Mouse (Mus musculus): ENCODE data around the gene Ttc23. TPM values are rescaled to one million over a fixed set of nuclear protein-coding genes. Genes with fewer than 3 reads are reported as not detected.
A peak's percentile ranks its signal among the peaks of the same experiment; 100 is the strongest.

Gene Ttc23
- polyA plus RNA-seq, 1 experiment = 1.2 TPM

DNA sequence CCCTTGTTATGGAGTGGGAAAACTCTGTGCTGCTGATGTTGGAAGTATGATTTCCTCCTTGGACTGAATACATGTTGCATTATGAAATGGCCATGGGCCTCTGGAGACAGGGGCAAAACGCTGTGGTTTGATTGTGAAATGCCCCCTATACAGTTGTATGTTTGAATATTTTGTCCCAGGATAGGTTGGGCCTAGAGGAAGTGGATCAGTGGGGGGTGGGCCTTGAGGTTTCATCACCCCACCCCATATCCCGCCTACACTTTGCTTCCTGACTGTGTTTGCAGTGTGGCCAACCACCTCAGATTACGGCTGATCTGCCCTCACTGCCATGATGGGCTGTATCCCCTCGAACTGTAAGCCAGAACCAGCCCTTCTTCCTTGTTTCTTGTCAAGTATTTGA, 81.0 kb downstream of the Ttc23 start:
- Histone ChIP-seq H3K36me3 (ENCODE audit: control insufficient read depth, insufficient read depth, low read length) (no peaks in the 10 kb centered on the region), H3K27me3 (ENCODE audit: control insufficient read depth, insufficient read depth, low read length) (no peaks in the 10 kb centered on the region), H3K27ac (ENCODE audit: insufficient read depth, low read length) (no peak overlapping the region), H3K4me1 (ENCODE audit: control insufficient read depth, insufficient read depth, insufficient read length) (no peaks in the 10 kb centered on the region), H3K4me3 (ENCODE audit: extremely low read depth, insufficient read depth, insufficient read length) (no peak overlapping the region)
- WGBS = 88% methylated on average over 4 of the region's 4 CpGs
- DNase-seq (ENCODE audit: low read depth in 1 of 2, low spot score in 2 of 2) = no peak
- TF ChIP-seq CTCF (IDR thresholded peaks at IDR 0.05; ENCODE audit: extremely low read depth, insufficient read depth, insufficient read length, insufficient replicate concordance) (no peak), POLR2A (IDR thresholded peaks at IDR 0.05; ENCODE audit: low read depth, low read length) (no peak)

DNA sequence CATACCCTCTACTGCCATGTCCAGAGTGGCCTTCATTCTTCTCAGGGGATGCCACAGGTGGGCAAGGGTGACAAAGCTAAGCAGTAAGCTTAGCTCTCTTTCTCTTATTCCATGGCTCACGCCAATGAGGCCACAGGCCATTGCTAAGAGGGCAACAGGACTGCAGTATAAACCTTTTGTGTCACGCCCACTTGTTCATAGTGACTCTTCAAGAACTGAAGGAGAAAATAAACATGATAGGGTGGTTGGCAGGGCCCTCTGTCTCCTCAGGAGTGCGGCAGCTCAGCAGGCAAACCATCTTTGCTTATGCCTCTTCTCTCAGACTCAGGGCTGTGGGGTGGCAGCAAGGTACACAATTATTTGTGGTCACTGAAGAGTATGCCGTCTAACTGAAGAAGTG, 81.6 kb downstream of the Ttc23 start:
- Histone ChIP-seq H3K27ac (ENCODE audit: insufficient read depth, low read length) (no peak overlapping the region), H3K4me1 (ENCODE audit: control insufficient read depth, insufficient read depth, insufficient read length) (no peaks in the 10 kb centered on the region), H3K27me3 (ENCODE audit: control insufficient read depth, insufficient read depth, low read length) (no peaks in the 10 kb centered on the region), H3K36me3 (ENCODE audit: control insufficient read depth, insufficient read depth, low read length) (no peaks in the 10 kb centered on the region), H3K4me3 (ENCODE audit: extremely low read depth, insufficient read depth, insufficient read length) (no peak overlapping the region)
- no peak for DNase-seq (ENCODE audit: low read depth in 1 of 2, low spot score in 2 of 2)
- no peak for TF ChIP-seq CTCF (IDR thresholded peaks at IDR 0.05; ENCODE audit: extremely low read depth, insufficient read depth, insufficient read length, insufficient replicate concordance)
- TF ChIP-seq POLR2A (IDR thresholded peaks at IDR 0.05; ENCODE audit: low read depth, low read length) = no peak
- WGBS = 92% methylated on average over 4 of the region's 4 CpGs

DNA sequence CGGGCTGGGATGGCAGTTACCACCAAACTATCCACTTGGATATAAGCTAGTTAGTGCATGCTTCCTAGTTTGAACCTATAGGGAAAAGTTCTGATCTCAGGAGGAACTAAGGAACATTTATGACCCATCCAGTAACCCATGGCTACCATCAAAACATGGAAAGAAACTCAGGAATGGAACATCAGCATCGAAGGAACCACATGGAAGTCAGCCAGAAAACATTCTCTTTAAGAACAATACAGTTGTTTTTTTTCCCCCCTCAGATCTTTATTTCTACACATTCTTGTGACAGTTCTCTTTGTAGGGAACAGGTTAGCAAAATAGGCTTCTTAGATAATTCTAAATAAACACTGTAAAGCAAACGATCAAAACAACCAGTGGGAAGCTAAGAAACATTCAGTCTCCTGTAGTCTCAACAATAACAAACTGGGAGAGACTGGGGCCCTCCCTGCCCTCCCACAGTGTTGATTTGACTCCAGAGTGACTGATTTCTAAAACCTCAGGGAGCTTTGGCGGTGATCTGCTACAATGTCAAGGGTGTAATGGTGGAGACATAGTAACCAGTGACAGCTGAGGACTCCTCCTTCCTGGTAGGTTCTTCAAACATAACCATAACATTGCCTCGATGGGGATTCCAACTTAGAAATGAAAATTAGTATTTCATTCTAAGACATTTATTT, 83.4 kb downstream of the Ttc23 start:
- DNase-seq (ENCODE audit: low read depth in 1 of 2, low spot score in 2 of 2) = no peak
- no peak for TF ChIP-seq POLR2A (IDR thresholded peaks at IDR 0.05; ENCODE audit: low read depth, low read length)
- TF ChIP-seq CTCF (IDR thresholded peaks at IDR 0.05; ENCODE audit: extremely low read depth, insufficient read depth, insufficient read length, insufficient replicate concordance) = no peak
- H3K36me3 ChIP-seq (ENCODE audit: control insufficient read depth, insufficient read depth, low read length) = no peaks in the 10 kb centered on the region
- no peak overlapping the region for H3K27ac ChIP-seq (ENCODE audit: insufficient read depth, low read length)
- 68% methylated on average over 5 of the region's 5 CpGs for WGBS
- no peaks in the 10 kb centered on the region for H3K4me1 ChIP-seq (ENCODE audit: control insufficient read depth, insufficient read depth, insufficient read length)
- H3K4me3 ChIP-seq (ENCODE audit: extremely low read depth, insufficient read depth, insufficient read length) = no peak overlapping the region
- no peaks in the 10 kb centered on the region for H3K27me3 ChIP-seq (ENCODE audit: control insufficient read depth, insufficient read depth, low read length)

DNA sequence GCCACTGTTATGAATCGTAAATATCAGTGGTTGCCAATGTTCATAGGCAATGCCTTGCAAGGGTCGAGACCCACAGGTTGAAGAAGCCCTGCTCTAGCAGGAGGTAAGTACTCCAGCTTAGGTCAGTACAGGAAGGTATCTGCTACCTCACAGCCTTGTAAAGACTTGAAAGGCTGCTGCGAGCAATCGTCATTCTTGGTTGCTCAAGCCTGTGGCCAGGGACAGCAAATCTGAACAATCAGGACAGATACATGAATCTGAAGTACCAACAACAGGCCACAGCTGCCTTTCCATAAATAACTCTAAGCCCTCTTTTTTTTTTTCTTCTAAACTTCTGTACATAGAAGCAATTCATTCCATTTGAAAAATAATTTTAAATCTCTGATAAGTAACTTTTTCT, 85.1 kb downstream of the Ttc23 start:
- no peak for TF ChIP-seq POLR2A (IDR thresholded peaks at IDR 0.05; ENCODE audit: low read depth, low read length)
- TF ChIP-seq CTCF (IDR thresholded peaks at IDR 0.05; ENCODE audit: extremely low read depth, insufficient read depth, insufficient read length, insufficient replicate concordance) = no peak
- 75% methylated on average over 4 of the region's 4 CpGs for WGBS
- no peaks in the 10 kb centered on the region for H3K27me3 ChIP-seq (ENCODE audit: control insufficient read depth, insufficient read depth, low read length)
- DNase-seq (ENCODE audit: low read depth in 1 of 2, low spot score in 2 of 2) = no peak
- no peaks in the 10 kb centered on the region for H3K36me3 ChIP-seq (ENCODE audit: control insufficient read depth, insufficient read depth, low read length)
- H3K27ac ChIP-seq (ENCODE audit: insufficient read depth, low read length) = no peak overlapping the region
- H3K4me3 ChIP-seq (ENCODE audit: extremely low read depth, insufficient read depth, insufficient read length) = no peak overlapping the region
- no peaks in the 10 kb centered on the region for H3K4me1 ChIP-seq (ENCODE audit: control insufficient read depth, insufficient read depth, insufficient read length)

DNA sequence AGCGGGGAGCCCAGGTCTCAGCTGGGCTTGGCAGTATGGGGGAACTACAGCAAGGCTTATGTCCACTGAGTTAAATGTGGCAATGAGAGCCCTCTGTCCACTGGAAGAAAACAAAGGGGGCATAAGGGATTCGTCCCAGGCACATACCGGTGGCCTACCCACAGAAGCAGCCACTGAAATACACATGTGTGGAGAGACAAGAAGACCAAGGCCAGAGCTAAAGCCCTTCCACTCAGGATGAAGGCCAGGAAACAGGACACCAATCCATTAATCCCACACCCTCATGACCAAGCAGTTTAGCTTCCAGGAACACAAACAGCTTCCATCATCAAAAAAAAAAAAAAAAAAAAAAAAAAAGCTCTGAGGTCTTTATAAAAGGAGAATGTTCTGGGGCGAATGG, 93.2 kb downstream of the Ttc23 start:
- Histone ChIP-seq H3K4me1 (ENCODE audit: control insufficient read depth, insufficient read depth, insufficient read length) (no peaks in the 10 kb centered on the region), H3K4me3 (ENCODE audit: extremely low read depth, insufficient read depth, insufficient read length) (no peak overlapping the region), H3K36me3 (ENCODE audit: control insufficient read depth, insufficient read depth, low read length) (no peaks in the 10 kb centered on the region), H3K27me3 (ENCODE audit: control insufficient read depth, insufficient read depth, low read length) (no peaks in the 10 kb centered on the region), H3K27ac (ENCODE audit: insufficient read depth, low read length) (peak overlapping the region; percentile 65)
- no peak for TF ChIP-seq CTCF (IDR thresholded peaks at IDR 0.05; ENCODE audit: extremely low read depth, insufficient read depth, insufficient read length, insufficient replicate concordance)
- no peak for TF ChIP-seq POLR2A (IDR thresholded peaks at IDR 0.05; ENCODE audit: low read depth, low read length)
- no peak for DNase-seq (ENCODE audit: low read depth in 1 of 2, low spot score in 2 of 2)
- WGBS = 89% methylated on average over 4 of the region's 4 CpGs

DNA sequence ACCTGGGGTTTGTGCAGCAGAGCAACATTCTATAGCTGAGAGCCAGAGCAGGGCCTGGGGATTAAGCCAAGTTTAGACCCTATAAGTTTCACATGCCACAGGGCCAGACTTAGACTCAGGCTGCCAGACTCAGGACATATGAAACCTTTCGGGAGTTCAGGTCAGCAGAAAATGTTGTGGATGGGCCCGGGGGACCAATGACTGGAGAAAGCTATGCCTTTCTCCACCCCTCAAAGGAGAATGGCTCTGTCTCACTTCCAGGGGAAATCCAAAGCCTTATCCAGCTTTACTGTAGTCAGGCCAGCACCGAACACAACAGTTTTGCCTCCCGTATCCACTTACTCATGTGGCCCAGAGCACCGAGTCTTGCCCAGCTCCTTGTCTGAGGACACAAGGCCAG, 93.6 kb downstream of the Ttc23 start:
- DNase-seq (ENCODE audit: low read depth in 1 of 2, low spot score in 2 of 2) = no peak
- Histone ChIP-seq H3K4me3 (ENCODE audit: extremely low read depth, insufficient read depth, insufficient read length) (no peak overlapping the region), H3K36me3 (ENCODE audit: control insufficient read depth, insufficient read depth, low read length) (no peaks in the 10 kb centered on the region), H3K27me3 (ENCODE audit: control insufficient read depth, insufficient read depth, low read length) (no peaks in the 10 kb centered on the region), H3K27ac (ENCODE audit: insufficient read depth, low read length) (peak overlapping the region; percentile 65; the same call in 1 of the 2 replicates), H3K4me1 (ENCODE audit: control insufficient read depth, insufficient read depth, insufficient read length) (no peaks in the 10 kb centered on the region)
- WGBS = 86% methylated on average over 5 of the region's 5 CpGs
- no peak for TF ChIP-seq POLR2A (IDR thresholded peaks at IDR 0.05; ENCODE audit: low read depth, low read length)

DNA sequence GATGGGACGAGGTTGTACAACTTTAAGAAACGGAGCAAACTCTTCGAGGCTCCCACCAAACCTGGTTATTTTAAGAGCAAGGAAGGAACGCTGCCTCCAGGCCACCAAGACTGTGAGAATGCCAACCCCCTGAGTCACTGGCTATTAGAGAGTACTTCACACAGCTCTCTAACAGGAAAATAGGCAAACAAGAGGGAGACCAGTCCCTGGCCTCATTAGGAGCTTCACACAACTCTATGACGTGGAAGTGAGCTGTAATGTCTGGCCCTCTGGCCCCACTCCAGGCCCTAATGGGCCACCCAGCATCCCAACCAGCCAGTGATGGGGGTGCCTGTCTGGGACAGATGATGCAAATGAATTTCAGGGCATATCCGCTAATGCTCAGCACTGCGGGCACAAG, 94.5 kb downstream of the Ttc23 start:
- H3K4me3 ChIP-seq (ENCODE audit: extremely low read depth, insufficient read depth, insufficient read length) = no peak overlapping the region
- no peaks in the 10 kb centered on the region for H3K27me3 ChIP-seq (ENCODE audit: control insufficient read depth, insufficient read depth, low read length)
- TF ChIP-seq POLR2A (IDR thresholded peaks at IDR 0.05; ENCODE audit: low read depth, low read length) (no peak), CTCF (IDR thresholded peaks at IDR 0.05; ENCODE audit: extremely low read depth, insufficient read depth, insufficient read length, insufficient replicate concordance) (no peak)
- DNase-seq (ENCODE audit: low read depth in 1 of 2, low spot score in 2 of 2) = no peak
- H3K27ac ChIP-seq (ENCODE audit: insufficient read depth, low read length) = no peak overlapping the region
- no peaks in the 10 kb centered on the region for H3K4me1 ChIP-seq (ENCODE audit: control insufficient read depth, insufficient read depth, insufficient read length)
- 80% methylated on average over 7 of the region's 7 CpGs for WGBS
- no peaks in the 10 kb centered on the region for H3K36me3 ChIP-seq (ENCODE audit: control insufficient read depth, insufficient read depth, low read length)

Data from spleen, adult 2 months (tissue).